Mouse (Mus musculus): ENCODE measurements at regions not wholly inside any gene's neighbourhood (a gene's known extent, or its start where the extent isn't known, plus 50 kb on each side); places are given as distances from the start of the nearest gene placed in this dataset.

DNA sequence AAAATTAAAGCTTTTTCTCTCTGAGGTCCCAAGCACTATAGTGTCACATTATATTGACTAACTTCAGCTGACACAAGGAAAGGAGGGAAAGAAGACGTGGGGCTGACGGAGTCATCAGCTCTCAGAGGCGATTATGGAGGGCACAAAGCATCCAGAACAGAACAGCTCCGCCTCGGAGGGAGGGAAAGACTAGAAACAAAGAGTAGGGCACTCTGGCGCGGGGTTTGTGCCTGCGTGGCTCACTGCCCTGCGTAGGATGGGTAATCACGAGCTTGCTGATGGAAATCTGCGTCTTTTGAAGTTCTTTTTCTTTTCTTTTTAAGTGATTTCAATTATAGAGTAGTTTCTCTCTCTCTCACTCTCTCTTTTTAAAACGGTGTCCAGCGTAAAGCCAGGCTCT, 243.5 kb upstream of the Gm10131 start:
- TF ChIP-seq POU5F1 (IDR thresholded peaks at IDR 0.05; ENCODE audit: borderline replicate concordance, low read length) (no peak), CTCF (conservative IDR thresholded peaks at IDR 0.05; ENCODE audit: low read length) (no peak), NANOG (IDR thresholded peaks at IDR 0.05; ENCODE audit: borderline replicate concordance, low read length) (no peak)
- Histone ChIP-seq H3K27me3 (ENCODE audit: insufficient read depth, low read length) (no peaks in the 10 kb centered on the region; the same call in 1 of the 2 replicates), H3K9me3 (ENCODE audit: low read length) (no peaks in the 10 kb centered on the region), H3K4me3 (replicated peaks; ENCODE audit: low read length) (no peak overlapping the region), H3K36me3 (ENCODE audit: insufficient read depth, low read length) (no peaks in the 10 kb centered on the region), H3K4me1 (replicated peaks; ENCODE audit: low read depth, low read length) (no peaks in the 10 kb centered on the region)

DNA sequence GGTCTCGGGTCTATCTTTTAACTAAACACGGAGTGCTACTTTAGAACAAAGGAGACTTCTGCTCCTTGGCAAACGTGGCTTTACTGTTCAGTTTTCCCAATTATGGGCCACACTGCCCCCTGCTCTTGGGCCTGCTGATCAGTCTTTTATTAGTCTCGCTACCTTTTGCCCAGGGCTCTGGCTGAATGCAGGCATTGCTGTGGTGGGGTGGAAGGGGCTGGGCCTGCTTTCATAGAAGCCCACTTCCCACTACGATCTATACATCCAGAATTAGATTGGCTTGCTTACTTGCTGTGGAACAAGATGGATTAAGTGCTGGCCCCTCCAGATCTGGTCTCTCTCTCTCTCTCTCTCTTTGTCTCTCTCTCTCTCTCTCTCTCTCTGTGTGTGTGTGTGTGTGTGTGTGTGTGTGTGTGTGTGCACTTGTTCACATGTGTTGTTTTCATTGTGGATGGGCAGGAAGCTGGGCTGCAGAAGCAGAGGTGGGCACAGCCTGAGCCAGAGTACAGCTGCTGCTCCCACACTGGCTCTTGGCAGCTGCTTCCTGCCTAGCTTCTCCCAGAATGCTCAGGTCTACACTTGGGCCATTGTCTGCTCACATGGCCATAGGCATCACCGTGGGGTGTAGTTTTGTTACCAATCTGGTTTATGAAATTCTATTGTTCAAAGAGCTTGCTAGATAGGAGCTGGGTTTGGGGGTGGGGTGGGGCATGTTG, 241.8 kb upstream of the Gm10131 start:
- Histone ChIP-seq H3K9me3 (ENCODE audit: low read length) (no peaks in the 10 kb centered on the region), H3K4me3 (replicated peaks; ENCODE audit: low read length) (no peak overlapping the region), H3K4me1 (replicated peaks; ENCODE audit: low read depth, low read length) (no peaks in the 10 kb centered on the region), H3K36me3 (ENCODE audit: insufficient read depth, low read length) (no peaks in the 10 kb centered on the region), H3K27me3 (ENCODE audit: insufficient read depth, low read length) (no peaks in the 10 kb centered on the region; the same call in 1 of the 2 replicates)
- TF ChIP-seq NANOG (IDR thresholded peaks at IDR 0.05; ENCODE audit: borderline replicate concordance, low read length) (no peak), POU5F1 (IDR thresholded peaks at IDR 0.05; ENCODE audit: borderline replicate concordance, low read length) (no peak), CTCF (conservative IDR thresholded peaks at IDR 0.05; ENCODE audit: low read length) (no peak)

DNA sequence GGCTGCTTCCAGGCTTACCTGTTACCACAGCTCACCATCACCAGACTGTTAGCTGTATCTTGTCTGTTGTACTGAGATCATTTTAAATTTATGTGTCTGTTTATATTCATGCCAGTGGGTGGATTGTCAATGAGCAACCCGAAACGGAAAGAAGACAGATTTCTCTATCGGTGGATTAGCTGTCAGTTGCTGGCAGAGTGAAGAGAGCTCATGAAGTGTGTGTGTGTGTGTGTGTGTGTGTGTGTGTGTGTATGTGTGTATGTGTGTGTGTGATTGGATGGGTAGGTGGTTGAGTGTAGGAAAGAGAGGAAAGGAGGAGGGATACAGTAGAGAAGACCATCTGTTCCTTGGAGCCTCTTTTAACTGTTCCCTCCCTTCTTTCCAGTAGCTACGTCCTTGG, 223.3 kb upstream of the Gm10131 start:
- Histone ChIP-seq H3K9me3 (ENCODE audit: low read length) (no peaks in the 10 kb centered on the region), H3K4me3 (replicated peaks; ENCODE audit: low read length) (no peak overlapping the region), H3K27me3 (ENCODE audit: insufficient read depth, low read length) (no peaks in the 10 kb centered on the region), H3K36me3 (ENCODE audit: insufficient read depth, low read length) (no peaks in the 10 kb centered on the region), H3K4me1 (replicated peaks; ENCODE audit: low read depth, low read length) (no peaks in the 10 kb centered on the region)
- TF ChIP-seq CTCF (conservative IDR thresholded peaks at IDR 0.05; ENCODE audit: low read length) (no peak), NANOG (IDR thresholded peaks at IDR 0.05; ENCODE audit: borderline replicate concordance, low read length) (no peak), POU5F1 (IDR thresholded peaks at IDR 0.05; ENCODE audit: borderline replicate concordance, low read length) (no peak)

DNA sequence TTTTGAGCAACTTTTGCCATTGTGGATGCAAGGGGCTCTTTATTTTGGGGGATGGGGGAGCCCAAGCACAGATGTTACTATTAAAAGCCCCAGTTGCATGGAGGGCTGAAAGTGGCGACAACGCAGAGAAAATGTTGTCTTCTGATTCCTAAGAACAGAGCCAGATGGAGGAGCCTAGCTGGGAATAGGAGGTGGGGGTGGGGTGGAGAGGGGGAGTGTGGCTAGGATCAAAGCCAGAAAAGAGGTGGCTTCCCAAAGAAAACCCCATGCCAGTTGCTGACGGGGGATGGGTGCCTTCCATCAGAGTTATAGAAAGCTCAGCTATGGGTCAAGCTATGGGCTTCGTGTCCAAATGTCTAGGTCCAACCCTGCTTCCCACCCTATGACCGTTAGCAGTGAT, 220.1 kb upstream of the Gm10131 start:
- TF ChIP-seq CTCF (conservative IDR thresholded peaks at IDR 0.05; ENCODE audit: low read length) (no peak), NANOG (IDR thresholded peaks at IDR 0.05; ENCODE audit: borderline replicate concordance, low read length) (no peak), POU5F1 (IDR thresholded peaks at IDR 0.05; ENCODE audit: borderline replicate concordance, low read length) (no peak)
- no peaks in the 10 kb centered on the region for H3K9me3 ChIP-seq (ENCODE audit: low read length)
- H3K4me1 ChIP-seq (replicated peaks; ENCODE audit: low read depth, low read length), result peaks cover 10% of the 10 kb centered on the region
- peaks cover 6% of the 10 kb centered on the region; the same call in 1 of the 2 replicates for H3K27me3 ChIP-seq (ENCODE audit: insufficient read depth, low read length)
- H3K36me3 ChIP-seq (ENCODE audit: insufficient read depth, low read length), result no peaks in the 10 kb centered on the region
- H3K4me3 ChIP-seq (replicated peaks; ENCODE audit: low read length), result no peak overlapping the region

DNA sequence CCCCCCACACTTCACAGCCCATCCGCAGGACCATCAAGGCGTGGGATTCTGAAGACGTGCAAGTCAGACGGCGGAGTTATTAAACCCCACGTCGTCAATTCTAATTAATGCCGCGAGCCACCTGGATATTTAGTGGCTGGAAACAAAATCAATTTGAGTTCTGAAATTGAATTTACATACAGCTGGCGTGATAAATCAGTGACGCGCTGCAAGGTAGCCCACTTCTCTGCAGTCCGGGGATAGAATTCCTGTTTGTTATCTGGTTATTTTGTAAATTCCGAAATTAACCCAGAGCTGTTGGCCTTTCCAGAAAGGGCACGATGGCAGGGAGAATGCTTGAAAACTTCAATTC, 215.1 kb upstream of the Gm10131 start:
- H3K4me3 ChIP-seq (replicated peaks; ENCODE audit: low read length), result peak overlapping the region; percentile 58
- peaks cover 6% of the 10 kb centered on the region; the same call in 1 of the 2 replicates for H3K27me3 ChIP-seq (ENCODE audit: insufficient read depth, low read length)
- H3K9me3 ChIP-seq (ENCODE audit: low read length), result peaks cover 11% of the 10 kb centered on the region
- H3K4me1 ChIP-seq (replicated peaks; ENCODE audit: low read depth, low read length), result peaks cover 28% of the 10 kb centered on the region
- no peaks in the 10 kb centered on the region for H3K36me3 ChIP-seq (ENCODE audit: insufficient read depth, low read length)
- no peak for TF ChIP-seq POU5F1 (IDR thresholded peaks at IDR 0.05; ENCODE audit: borderline replicate concordance, low read length)
- TF ChIP-seq CTCF (conservative IDR thresholded peaks at IDR 0.05; ENCODE audit: low read length), result no peak
- TF ChIP-seq NANOG (IDR thresholded peaks at IDR 0.05; ENCODE audit: borderline replicate concordance, low read length), result no peak

DNA sequence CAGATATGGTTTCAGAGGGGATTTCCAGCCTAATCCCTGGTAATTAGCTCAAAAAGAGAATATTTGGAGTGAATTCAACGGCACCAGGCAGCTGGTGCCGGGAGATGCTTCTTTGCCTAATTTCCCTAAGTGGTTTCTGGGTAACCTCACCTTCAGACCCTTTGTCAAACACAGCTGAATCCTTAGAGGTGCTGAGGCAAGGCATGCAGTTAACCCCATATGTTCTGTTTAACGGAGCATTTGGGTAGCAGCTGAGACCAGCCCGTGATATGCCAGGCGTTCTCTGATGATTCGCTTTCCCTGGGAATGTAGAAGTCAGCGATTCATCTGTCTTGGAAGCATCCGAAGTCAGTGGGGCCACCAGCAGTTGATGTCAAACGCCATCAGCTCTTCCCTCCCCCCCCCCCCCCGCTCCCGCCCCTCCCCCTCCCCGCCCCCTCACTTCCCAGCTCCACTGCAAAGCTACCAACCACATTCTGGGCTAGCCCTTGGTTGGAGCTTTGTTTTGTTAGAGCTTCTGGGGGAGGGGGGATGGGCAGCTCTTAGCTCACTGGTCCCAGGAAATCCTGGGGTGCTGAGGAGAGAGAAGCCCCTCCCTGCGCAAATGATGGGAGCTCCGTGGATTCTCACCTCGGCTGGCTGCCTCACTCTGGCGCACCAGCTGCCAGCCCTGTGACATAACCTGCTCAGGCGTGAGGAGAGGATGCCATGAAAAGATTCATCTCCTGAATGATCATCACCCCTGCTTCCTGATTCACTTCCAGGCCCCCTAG, 214.5 kb upstream of the Gm10131 start:
- no peak for TF ChIP-seq CTCF (conservative IDR thresholded peaks at IDR 0.05; ENCODE audit: low read length)
- no peak for TF ChIP-seq NANOG (IDR thresholded peaks at IDR 0.05; ENCODE audit: borderline replicate concordance, low read length)
- Histone ChIP-seq H3K27me3 (ENCODE audit: insufficient read depth, low read length) (peaks cover 6% of the 10 kb centered on the region; the same call in 1 of the 2 replicates), H3K36me3 (ENCODE audit: insufficient read depth, low read length) (no peaks in the 10 kb centered on the region), H3K4me1 (replicated peaks; ENCODE audit: low read depth, low read length) (peaks cover 28% of the 10 kb centered on the region), H3K4me3 (replicated peaks; ENCODE audit: low read length) (peak overlapping the region; percentile 58), H3K9me3 (ENCODE audit: low read length) (peaks cover 16% of the 10 kb centered on the region)

DNA sequence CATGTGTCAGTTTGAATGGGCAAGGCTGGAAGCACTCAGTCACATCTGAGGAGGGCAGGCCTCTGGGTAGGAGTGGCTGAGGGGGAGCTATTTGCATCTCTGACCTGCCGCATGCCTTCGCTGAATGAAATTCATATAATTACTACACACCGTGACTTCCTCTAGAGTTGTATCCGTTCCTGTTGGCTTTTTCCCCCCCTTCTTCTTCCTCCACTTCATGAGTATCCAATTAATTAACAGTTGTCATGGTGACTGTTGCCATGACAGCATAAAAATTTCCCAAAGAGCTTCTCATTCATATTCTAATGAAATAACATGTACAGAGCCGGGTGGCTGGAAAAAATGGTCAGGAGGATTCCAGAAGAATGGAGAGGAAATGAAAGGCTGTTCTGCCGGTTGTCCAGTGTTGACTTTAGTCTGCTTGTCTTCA, 208.6 kb upstream of the Gm10131 start:
- Histone ChIP-seq H3K4me1 (replicated peaks; ENCODE audit: low read depth, low read length) (peaks cover 5% of the 10 kb centered on the region), H3K9me3 (ENCODE audit: low read length) (peaks cover 20% of the 10 kb centered on the region), H3K27me3 (ENCODE audit: insufficient read depth, low read length) (no peaks in the 10 kb centered on the region), H3K36me3 (ENCODE audit: insufficient read depth, low read length) (no peaks in the 10 kb centered on the region), H3K4me3 (replicated peaks; ENCODE audit: low read length) (no peak overlapping the region)
- no peak for TF ChIP-seq CTCF (conservative IDR thresholded peaks at IDR 0.05; ENCODE audit: low read length)
- TF ChIP-seq NANOG (IDR thresholded peaks at IDR 0.05; ENCODE audit: borderline replicate concordance, low read length), result no peak
- TF ChIP-seq POU5F1 (IDR thresholded peaks at IDR 0.05; ENCODE audit: borderline replicate concordance, low read length), result no peak

DNA sequence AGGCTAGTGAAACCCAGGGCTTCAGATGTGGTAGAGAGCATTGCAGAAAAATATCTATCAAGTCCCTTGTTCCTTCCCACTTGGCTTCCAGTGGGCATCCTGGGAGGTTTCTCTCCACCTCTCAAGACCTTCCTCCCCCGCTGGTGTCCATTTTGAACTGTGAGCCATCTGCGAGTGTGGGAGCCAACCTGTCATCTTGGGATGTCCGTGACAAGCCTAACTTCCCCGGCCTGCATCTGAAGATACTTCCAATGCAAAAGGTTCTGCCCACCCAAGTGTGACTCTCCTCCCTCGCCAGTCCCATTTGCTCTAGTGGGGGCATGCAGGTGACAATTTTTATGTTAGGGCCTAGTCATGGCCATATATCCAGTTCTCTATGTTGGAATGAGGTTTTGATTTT, 208.2 kb upstream of the Gm10131 start:
- Histone ChIP-seq H3K9me3 (ENCODE audit: low read length) (peaks cover 20% of the 10 kb centered on the region), H3K36me3 (ENCODE audit: insufficient read depth, low read length) (no peaks in the 10 kb centered on the region), H3K4me3 (replicated peaks; ENCODE audit: low read length) (no peak overlapping the region), H3K4me1 (replicated peaks; ENCODE audit: low read depth, low read length) (peaks cover under 1% of the 10 kb centered on the region; the same call in 1 of the 2 replicates), H3K27me3 (ENCODE audit: insufficient read depth, low read length) (no peaks in the 10 kb centered on the region)
- no peak for TF ChIP-seq CTCF (conservative IDR thresholded peaks at IDR 0.05; ENCODE audit: low read length)
- no peak for TF ChIP-seq POU5F1 (IDR thresholded peaks at IDR 0.05; ENCODE audit: borderline replicate concordance, low read length)
- no peak for TF ChIP-seq NANOG (IDR thresholded peaks at IDR 0.05; ENCODE audit: borderline replicate concordance, low read length)

Measured in E14TG2a.4 (cell line).